Mouse (Mus musculus): Measurements from ENCODE around the gene Dupd1. TPM values are rescaled to one million over a fixed set of nuclear protein-coding genes. Genes with fewer than 3 reads are reported as not detected.

Gene Dupd1
- total RNA-seq (2021) = 1 to 10 TPM; 1.1 to 1.4 TPM
- long read RNA-seq, experiment 1, partial matches to known transcripts = 0 of 1 reads
- long read RNA-seq, experiment 1, other reads (novel, unspliced or antisense) = 0 of 1 reads
- long read RNA-seq, experiment 2, partial matches to known transcripts = 0 of 1 reads
- long read RNA-seq, experiment 2, other reads (novel, unspliced or antisense) = 1 of 1 reads

DNA sequence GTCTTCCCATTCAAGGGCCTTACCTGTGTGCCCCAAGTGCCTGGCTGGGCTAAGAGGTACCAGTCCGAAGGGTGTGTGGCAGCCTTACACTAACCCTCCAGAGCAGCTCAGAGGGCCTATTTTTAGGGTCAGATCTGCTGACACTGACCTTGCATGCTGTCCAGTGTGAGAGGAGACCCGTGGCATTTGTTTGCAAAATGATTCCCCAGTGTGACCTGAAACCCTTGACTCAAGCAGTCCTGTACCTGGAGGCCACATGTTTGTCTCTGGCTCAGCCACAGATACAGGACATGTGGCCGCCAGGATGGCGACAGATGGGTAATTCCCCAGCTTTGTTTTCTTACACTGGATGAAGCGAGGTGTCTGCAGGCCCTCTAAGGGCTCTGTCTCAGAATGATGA, at the start of gene Dupd1:
Dupd1 (minus strand) TSS at position 91 of the 400 bp plus-strand sequence.
- DNase-seq (ENCODE audit: low spot score in 2 of 2) = no peak

DNA sequence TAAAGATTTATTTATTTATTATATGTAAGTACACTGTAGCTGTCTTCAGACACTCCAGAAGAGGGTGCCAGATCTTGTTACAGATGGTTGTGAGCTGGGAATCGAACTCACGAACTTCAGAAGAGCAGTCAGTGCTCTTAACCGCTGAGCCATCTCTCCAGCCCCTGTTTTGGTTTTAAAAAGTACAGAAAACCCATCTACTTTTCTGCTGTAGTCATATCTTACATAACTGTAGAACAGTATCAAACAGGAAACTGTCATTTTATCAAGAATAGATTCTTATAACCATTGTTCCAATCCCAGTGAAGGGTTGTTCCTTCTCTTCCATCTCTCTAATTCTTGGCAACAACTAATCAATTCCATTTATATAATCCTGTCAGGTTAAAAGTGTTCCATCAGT, 49.4 kb upstream of the Dupd1 start:
- DNase-seq (ENCODE audit: low spot score in 2 of 2) = no peak

DNA sequence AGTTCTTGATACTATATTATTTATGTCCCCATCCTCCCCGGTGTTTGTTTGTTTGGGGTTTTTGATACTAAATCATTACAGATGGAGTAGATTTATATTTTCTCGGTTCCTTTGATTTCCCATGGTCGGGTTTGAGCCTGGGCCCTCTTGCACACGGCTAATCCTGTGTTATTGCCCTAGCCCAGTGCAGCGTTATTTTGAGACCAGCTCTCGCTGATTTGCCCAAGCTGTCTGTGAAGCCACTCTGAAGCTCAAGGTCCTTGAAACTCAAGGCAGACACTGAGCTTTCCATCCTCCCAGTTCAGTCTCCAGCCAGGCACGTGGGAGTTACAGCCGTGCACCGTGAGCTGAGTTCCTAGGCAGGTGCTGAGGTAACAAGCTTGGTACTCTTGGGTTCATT, 47.2 kb upstream of the Dupd1 start:
- no peak for DNase-seq (ENCODE audit: low spot score in 2 of 2)

DNA sequence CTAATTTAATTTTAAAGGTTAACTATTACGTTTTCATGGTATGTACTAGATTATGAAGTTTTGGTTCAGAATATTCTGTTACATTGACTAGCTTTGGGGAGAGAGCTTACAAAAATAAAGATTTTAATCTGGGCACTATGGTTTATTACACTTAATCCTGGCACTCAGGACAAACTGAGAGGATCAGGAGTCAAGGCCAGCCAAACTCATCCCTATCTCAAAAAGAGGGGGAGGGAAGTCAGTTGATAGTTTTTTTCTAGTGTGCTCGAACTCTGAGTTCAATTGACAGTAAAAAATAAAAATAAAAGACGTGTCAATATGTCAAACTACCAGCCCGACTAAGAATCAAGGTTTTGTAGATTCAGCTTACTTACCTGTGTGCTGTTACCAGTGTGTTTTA, 39.0 kb upstream of the Dupd1 start:
- DNase-seq (ENCODE audit: low spot score in 2 of 2) = no peak

DNA sequence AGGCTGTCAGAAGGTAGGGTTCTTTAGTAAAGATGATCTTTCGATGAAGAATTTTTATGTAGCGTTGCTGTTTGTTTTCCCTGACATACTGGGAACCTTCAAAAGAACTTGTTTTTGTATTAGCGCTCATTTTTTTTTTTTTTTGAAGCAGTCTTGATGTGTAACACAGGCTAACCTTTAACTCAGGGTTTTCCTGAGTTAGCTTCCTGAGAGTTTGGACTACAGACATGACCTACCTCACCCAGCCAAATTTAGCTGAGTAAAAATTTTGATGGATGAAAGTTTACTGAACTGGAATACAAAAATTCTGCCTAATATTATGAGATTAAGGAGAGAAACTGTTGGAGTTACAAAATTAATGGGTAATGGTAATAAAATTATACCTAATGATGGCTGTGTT, 38.0 kb upstream of the Dupd1 start:
- DNase-seq (ENCODE audit: low spot score in 2 of 2) = no peak

DNA sequence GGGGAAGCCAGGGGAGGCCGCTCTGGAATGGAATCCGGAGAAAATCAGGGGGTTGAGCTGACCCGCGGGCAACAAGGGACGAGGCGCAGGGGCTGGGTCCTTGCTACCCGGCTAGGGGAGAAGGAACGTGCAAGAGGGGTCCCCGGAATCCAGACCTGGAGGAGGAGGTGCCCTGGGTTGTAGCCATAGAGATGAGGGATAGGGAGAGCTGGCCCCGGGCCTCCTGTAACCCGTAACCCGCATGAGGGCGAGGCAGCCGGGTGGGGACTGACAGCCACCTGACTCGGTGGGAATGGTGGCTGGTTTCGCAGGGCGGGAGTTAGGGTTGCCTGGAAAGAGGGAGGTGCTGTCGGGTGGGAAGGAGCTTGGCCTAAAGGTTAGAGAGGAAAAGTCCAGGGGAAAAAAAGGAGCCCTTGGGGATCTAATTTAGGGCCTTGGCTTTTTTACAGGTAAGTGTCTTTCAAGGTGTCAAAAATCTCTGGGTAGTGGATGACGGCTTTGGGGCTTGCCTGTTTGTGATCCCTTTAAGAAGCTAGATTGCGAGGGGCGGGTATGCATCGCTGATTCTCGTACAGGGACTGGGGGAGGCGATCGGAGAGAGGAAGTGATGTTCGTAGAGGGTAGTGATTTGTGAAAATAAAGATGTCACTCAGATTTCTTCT, 36.6 kb upstream of the Dupd1 start, which contains the start of gene Dusp13:
Dusp13 (minus strand) TSS at position 301 of the 662 bp plus-strand sequence.
- DNase-seq (ENCODE audit: low spot score in 2 of 2) = peak; percentile 28 to 48

DNA sequence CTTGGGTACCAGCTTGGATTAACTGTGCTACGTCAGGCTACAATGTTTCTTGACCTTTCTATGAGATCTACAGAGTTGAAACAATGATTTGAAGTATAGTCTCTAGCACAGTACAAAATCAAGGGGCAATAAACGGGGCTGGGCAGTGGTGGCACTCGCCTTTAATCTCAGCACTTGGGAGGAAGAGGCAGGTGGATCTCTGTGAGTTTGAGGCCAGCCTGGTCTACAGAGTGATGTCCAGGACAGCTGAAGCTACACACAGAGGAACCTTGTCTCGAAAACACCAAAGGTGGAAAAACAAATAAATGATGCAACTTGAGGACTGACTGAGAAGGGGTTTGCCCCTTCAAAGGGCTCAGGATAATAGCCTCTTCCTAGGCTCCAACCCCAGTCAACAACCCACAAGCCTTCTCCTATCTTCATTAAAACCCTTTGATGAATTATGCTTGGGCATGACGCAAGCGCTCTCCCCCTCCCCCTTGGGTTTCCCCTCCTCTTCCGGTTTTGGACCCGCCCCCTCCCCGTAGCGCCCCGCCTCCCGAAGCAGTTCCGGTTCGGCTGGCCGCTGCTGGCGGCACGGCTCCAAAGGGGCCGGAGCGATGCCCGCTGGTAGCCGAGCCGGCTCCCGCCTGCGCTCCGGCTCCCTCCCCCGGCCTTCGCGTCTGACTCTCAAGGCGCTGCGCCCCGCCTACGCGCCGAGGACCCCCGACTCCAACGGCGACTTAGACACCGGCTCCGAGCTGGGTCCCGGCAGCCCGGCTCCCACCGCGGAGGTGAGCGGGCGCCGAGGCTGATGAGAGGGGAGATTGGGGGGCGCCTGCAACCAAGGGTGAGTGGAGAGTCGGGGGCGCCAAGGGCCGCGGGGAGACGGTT, 35.9 kb upstream of the Dupd1 start, which contains the start of gene Samd8:
Samd8 (plus strand) TSS at position 524 of the 873 bp plus-strand sequence.
- DNase-seq (ENCODE audit: low spot score in 2 of 2) = peak; percentile 70 to 79

DNA sequence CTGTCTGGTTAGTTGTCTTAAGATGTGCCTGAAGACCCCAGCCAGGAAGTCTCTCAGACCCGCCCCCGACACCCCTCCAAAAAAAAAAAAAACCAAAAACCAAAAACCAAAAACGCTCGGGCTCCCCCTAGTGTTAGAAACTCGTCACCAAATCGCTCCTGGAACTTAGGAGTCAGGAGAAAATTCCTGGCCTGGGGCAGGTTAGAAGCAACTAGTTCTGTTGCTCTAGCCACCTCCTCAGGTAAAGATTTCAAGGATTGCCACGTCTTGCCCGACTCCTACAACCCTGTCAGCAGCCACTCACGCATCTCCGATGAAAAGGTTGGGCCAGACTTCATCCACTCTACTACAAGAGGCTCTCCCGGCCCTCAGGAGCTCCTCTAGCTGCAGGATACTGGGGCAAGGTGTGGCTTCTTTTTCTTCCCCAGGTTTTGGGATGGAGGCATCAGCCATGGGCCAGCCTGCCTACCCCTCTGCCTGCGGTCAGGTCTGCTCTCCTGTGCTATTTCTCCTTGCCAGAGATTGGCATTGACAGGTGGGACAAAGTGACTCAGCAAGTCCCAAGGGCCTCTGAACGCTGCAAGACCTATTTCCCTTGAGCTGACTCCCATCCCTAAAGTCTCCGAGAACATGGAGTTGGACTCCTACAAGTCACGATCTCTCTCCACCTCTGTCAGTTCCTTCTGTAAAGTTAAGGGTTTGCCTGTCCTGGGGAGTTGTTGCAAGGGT, 33.9 kb upstream of the Dupd1 start:
- no peak for DNase-seq (ENCODE audit: low spot score in 2 of 2)

DNA sequence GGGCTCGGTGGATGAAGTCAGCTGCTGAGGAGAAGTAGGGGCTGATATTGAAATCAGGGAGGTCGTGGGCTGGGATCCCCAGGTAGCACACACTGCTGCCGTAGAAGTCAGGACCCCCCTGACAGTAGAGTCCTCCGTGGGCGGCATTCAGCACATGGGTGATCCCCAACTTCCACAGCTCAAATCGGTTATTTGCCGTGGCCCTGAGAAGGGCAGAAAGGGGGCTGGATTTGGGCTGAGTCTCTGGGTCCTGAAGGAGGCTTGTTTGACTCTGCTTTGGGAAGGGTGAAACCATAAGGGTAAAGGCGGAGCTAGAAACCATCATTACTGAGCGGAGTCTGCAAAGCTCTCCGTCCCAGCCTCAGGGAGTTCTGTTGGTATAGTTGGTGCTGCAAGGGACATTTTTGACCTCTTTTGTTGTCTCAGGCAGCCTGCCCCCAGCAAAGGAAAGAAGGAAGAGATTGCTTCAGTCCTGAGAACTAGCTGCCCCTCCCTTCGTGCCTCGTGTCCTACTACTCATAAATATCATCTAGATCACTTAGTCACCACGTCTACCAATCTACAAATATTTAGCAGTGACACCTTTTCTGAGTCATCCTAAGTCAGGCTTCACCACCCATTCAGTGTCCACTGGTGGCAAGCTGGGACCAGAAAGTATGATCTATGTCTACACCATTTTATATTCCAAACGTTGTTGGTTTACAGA, 33.2 kb upstream of the Dupd1 start:
- no peak for DNase-seq (ENCODE audit: low spot score in 2 of 2)

DNA sequence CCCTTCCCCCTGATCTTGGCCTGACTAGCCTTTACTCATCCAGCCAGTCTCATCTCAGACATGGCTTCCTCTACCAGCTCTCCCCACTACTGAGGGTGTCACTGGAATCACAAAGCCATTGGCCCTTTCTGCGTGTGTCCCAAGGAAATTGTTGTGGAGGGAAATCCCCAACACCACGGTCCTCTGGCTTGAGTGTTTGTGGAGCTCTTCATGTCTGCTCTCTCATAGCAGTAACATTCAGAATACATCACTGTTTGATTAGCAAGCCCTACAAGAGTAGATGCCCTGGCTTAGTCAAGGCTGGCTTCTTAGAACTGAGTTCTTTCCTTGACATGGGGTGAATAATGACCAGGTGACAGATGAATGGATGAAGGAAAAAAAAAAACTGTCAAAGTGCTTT, 32.5 kb upstream of the Dupd1 start:
- DNase-seq (ENCODE audit: low spot score in 2 of 2) = no peak

DNA sequence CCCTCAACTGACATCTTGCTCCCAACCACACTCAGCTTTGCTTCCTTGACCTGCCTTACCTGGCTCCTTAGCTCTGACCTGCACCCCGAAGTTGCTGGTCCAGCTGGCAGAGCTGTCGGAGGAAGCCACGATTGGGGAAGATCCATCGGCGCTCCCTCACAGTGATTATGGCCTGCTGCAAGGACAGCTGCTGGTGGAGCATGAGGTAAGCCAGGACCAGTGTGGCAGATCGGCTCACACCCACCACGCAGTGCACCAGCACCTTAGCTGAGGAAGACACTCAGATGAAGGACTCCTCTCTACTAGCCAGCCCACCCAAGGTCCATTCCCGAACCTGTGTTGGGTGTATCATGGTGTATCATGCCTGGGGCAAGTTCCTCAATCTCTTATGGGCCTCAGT, 31.9 kb upstream of the Dupd1 start:
- DNase-seq (ENCODE audit: low spot score in 2 of 2) = no peak

DNA sequence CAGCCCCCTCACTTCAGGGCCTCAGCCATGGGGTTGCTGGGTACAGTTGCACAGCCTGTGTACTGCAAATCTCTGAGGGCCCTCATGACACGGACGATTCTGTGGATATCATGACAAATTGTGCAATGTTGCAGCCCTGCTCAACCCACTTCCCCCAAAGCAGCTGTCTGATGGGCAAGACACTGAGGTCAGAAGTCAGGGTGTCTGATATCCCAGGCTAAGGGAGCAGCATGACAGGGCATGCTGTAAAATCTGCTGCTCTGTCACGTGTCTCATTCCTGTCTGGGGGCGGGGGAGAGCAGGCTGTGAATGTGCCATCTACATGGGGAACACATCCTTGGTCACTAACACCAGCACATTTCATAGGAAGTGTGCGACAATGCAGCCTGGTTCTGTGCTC, 30.8 kb upstream of the Dupd1 start:
- DNase-seq (ENCODE audit: low spot score in 2 of 2) = no peak

DNA sequence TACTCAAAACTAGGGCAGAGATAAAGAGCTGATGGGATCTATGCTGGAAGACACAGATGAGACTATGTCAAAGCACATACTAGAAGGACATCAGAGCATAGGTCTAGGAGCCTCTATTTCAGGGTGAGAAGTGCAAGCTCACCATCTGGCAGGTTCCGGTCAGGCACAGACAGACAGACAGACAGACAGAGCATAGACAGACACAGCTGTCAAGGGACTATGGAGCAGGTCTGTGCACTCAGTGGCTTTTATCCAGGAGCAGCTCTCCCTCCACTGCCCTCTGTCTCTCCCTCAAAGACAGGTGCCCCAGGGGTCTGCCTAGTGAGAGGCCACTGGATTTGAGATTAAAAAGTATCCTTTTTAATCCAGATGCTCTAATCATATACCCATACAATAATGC, 29.8 kb upstream of the Dupd1 start:
- DNase-seq (ENCODE audit: low spot score in 2 of 2) = no peak

DNA sequence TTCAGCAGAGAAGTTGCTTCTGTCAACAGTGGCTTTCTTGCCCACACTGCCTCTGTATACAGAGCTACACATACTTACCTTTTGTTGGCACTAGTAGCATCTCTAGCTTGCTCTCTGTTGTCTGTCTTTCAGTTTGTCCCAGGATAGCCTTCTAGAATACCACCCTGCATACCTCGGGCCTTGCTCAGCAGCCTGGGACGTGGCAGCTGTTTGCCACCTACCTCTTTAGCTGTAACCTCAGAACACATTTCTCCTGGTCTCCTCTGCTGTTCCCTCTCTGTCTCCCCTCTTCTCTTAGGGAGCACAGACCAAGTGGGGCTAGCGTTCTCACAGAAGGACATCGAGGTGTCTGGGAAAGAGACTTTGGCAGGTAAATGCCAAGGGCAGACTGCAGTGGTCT, 28.1 kb upstream of the Dupd1 start:
- DNase-seq (ENCODE audit: low spot score in 2 of 2) = no peak

DNA sequence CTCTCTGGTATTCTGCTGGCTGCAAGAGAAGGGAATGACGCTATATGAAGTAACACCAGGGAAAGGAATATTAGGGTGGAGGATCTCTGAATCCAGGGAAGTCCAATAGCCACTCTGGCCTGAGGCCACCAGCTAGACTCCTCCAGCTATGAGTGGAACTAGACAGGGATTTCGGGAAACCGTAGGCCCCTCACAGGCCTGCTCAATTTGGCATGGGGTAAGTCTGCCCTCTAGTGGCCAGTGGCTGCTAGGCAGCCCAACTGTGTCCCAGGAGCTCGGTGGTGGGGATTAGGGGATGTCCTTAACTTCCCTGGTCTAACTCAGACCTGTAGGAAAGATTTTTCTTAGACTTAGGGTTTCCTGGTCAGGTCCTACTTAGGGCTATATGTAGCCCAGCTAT, 27.4 kb upstream of the Dupd1 start:
- peak; percentile 70 to 74 for DNase-seq (ENCODE audit: low spot score in 2 of 2)

DNA sequence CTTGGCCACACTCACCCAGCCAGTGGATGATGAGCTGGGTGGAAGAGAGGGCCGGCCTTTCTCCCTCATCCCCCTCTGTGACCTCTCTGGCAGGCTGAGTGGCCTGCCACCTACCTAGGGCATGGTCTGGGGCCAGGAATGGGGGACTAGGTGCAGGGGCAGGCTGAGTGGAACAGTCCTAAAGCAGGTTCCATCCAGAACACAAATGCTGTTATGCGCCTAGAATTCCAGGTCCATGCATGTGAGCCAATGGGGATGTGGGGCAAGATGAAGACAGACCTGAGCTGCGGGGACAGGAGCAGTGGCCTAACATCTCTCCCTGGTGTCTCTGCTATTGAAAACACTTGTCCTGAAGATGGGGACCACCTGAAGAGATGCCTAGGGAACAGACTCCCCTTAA, 26.9 kb upstream of the Dupd1 start:
- DNase-seq (ENCODE audit: low spot score in 2 of 2) = no peak

DNA sequence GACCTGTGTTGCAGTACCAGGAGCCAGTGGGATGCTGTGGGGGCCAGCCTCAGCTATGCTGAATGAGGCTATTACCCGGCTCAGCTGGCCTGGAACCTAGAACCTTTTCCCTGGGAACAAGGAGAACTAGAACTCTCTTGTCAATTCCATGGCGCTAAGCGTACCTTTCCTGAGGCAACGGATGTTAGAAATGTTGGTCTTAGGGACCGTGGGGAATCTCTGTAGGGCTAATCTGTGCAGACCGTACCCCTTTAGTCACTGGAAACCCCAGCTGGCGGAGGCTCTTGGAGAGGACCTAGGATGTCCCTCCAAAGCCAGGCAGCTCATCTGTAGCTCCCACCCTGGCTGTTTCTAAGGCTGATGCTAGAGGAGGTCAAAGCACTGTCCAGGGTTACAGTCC, 26.0 kb upstream of the Dupd1 start:
- DNase-seq (ENCODE audit: low spot score in 2 of 2) = no peak

DNA sequence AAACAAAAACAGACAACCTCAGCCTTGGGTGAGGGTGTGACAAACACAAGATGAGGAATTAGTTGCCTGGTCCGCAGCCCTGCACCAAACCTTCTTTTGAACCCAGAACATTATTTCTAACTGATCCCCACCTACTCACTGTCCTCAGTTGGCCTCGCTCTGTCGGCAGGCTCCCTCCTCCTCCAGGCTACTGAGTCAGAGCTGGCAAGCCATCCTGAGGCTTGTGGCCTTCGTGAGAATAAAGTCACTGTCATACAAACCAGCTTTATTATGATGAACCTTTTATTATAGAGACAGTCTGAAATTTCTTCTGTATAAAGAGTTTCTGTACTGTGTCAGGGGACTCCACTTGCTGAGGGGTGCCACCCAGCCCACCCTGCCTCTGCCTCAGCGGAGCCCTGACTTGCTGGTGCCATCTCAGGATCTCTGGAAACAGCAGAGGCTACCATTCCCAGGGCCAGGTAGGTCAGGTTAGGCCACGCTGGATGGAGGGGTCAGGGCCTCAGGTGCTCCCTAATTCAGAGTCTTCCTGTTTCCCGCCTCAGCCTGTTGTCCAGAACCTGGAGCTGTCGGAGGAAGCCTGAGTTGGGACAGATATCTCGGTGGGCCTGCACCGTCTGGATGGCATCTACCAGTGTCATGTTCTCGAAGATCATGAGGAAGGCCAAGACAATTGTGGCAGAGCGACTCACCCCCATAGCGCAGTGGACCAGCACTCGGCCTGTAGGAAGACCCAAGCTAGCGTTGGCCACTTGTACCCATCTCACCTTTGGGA, 18.9 kb upstream of the Dupd1 start:
- DNase-seq (ENCODE audit: low spot score in 2 of 2) = no peak

DNA sequence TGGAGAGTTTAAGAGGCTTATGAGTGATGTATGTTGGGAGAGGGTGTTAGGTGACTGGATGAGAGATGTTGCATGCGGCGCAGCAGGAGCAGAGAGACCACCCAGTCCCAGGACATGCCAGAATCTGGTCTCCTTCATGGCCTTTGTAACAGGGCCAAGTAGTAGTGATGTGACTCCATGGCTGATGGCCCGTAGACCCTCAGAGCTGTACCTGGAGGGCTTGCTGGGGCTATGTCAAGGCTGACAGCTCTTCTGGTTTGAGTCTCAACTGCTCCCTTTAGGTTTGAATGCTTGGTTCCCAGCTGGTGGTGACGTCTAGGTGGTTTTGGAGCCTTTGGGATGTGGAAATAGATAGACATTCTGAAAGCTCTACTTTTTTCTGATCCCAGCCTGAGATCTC, 15.6 kb upstream of the Dupd1 start:
- DNase-seq (ENCODE audit: low spot score in 2 of 2) = no peak

Measured in adrenal gland, postnatal 4 days (tissue).